Mouse (Mus musculus) brain, embryonic 14.5 days (tissue): ENCODE data around the gene Syce2.
A peak's percentile ranks its signal among the peaks of the same experiment; 100 is the strongest.

Experiments used
- CTCF ChIP-seq: fragments of 200-500 bp; IDR thresholded peaks from 2 replicates; pipeline ENCODE4 v1.5.1; 2012; ENCODE audit warnings: inconsistent platforms, mild to moderate bottlenecking, moderate library complexity, borderline replicate concordance; ENCODE audit not compliant: insufficient read depth, insufficient read length; ENCODE audit errors: extremely low read depth
- POLR2A ChIP-seq: fragments of 200-500 bp; IDR thresholded peaks from 2 replicates; pipeline ENCODE4 v1.6.1; 2012; ENCODE audit warnings: mild to moderate bottlenecking, inconsistent platforms, borderline replicate concordance; ENCODE audit not compliant: poor library complexity, insufficient read depth, insufficient read length, severe bottlenecking; ENCODE audit errors: extremely low read depth

DNA sequence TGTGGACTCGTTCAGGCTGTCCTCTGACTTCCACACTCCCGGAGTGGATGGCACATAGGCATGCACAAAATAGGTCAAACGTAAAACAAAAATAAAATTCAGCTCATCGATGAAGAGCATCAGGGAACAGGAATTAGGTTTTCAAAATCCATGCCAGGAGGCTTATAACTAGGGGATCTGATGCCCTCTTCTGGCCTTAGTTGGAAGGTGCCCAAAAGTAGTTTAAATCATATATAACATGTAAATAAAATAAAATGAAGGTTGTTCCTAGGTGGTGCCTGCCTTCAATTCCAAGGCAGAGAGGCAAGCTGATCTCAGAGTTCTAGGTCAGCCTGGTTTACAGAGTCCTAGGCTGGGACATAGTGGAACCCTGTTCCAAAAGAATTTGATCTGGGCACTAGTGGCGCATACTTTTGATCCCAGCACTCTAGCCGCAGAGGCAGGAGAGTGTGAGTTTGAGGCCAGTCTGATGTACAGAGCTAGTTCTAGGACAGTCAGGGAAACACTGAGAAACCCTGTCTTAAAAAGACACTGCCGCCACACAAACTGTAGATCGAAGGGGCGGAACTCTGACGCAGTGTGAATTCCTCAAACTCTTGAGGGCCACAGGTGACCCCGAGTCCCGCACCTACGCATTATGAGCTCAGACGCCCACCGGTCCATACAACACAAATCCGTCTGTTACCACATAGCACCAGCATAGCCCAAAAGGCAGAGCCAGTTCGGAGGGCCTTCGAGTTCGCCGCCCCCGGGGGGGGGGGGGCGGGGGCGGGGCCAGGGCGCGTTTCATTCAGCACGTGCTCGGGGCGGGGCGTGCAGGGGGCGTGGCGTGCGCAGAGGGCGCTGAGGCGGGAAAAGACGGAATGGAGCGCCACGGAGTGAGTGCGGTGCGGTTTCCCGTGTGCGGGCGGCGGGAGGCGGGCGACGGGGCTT, at the start of gene Syce2:
- TF ChIP-seq CTCF (peak; percentile 11; the same call in 1 of the 2 replicates), POLR2A (no peak)
